Mouse (Mus musculus): ENCODE data around the gene Luzp1. TPM values are rescaled to one million over a fixed set of nuclear protein-coding genes. Genes with fewer than 3 reads are reported as not detected.

Luzp1 gene
- polyA plus RNA-seq, 1 experiment from 2014 or later: 83.8 TPM

DNA sequence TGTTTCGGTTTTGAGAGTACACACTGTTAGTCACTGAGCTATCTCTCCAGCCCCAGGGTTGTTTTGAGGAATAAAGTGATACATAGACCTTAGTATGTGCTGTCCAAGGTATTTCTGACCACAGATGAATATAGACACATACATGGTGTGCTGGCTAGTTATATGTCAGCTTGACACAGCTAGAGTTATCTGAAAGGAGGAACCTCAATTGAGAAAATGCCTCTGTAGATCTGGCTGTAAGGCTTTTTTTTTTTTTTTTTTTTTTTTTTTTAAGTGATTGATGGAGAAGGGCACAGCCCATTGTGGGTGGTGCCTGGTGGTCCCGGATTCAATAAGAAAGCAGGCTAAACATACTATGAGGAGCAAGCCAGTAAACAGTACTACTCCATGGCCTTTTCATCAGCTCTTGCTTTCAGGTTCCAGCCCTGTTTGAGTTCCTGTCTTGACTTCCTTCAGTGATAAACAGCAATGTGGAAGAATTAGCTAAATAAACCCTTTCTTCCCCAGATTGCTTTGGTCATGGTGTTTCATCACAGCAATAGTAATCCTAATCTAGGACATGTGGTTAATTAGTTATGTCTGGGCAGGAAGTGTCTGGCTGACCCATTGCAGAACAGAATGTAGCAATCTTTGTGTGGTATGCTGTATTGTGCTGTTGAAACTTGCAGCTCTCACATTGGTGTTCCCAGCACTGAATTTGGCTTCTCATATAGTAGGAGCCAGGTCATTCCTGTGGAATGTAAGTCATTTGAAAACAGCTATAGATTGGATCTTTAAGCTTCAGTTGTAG is 36.1 kb downstream of the Luzp1 start:
- Histone ChIP-seq H3K36me3 (no peaks in the 10 kb centered on the region), H3K9ac (no peak overlapping the region), H3K4me1 (replicated peaks) (peaks cover 9% of the 10 kb centered on the region), H3K27ac (ENCODE audit: poor library complexity, severe bottlenecking) (0 out of 2 replicates have a peak overlapping the region, but pooled peaks have one; percentile 29), H3K4me2 (no peak overlapping the region), H3K4me3 (no peak overlapping the region), H3K27me3 (replicated peaks) (no peaks in the 10 kb centered on the region), H3K9me3 (replicated peaks) (no peaks in the 10 kb centered on the region)
- ATAC-seq (ENCODE audit: insufficient number of reproducible peaks, low FRiP score): no peak
- 43% methylated on average over 2 of the region's 2 CpGs for WGBS

GRCm38 (mm10) chr4:136509857-136510256 is 40.3 kb downstream of the Luzp1 start:
- no peak overlapping the region for H3K27ac ChIP-seq (ENCODE audit: poor library complexity, severe bottlenecking)
- ATAC-seq (ENCODE audit: insufficient number of reproducible peaks, low FRiP score): no peak
- no peak overlapping the region for H3K9ac ChIP-seq
- H3K9me3 ChIP-seq (replicated peaks): no peaks in the 10 kb centered on the region
- H3K4me3 ChIP-seq: no peak overlapping the region
- 65% methylated on average over 1 of the region's 1 CpGs for WGBS
- H3K27me3 ChIP-seq (replicated peaks): no peaks in the 10 kb centered on the region
- H3K4me2 ChIP-seq: no peak overlapping the region
- H3K36me3 ChIP-seq: no peaks in the 10 kb centered on the region
- H3K4me1 ChIP-seq (replicated peaks): peaks cover 34% of the 10 kb centered on the region

DNA sequence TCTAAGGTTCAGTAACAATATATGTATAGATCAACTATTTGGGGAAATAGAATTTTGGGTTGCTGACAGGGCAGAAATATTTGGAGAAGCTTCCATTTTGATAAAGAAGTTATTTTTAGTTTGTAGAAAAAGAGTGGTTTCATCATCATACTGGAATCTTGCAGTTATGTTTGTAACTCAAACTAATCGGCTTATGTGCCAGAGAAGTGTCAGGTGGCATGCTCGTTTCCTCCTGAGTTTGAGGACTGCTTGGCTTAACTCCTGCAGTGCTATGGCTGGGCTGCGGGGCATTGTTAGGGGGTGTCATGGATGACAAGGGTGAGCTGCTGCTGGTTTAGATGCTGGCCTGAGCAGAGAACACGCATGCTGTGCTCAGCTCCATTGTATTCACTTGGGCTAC is 42.1 kb downstream of the Luzp1 start:
- Histone ChIP-seq H3K27me3 (replicated peaks) (no peaks in the 10 kb centered on the region), H3K4me3 (no peak overlapping the region), H3K9ac (no peak overlapping the region), H3K4me2 (no peak overlapping the region), H3K36me3 (no peaks in the 10 kb centered on the region), H3K27ac (ENCODE audit: poor library complexity, severe bottlenecking) (peak overlapping the region; percentile 51; the same call in 1 of the 2 replicates), H3K4me1 (replicated peaks) (peaks cover 38% of the 10 kb centered on the region), H3K9me3 (replicated peaks) (no peaks in the 10 kb centered on the region)
- ATAC-seq (ENCODE audit: insufficient number of reproducible peaks, low FRiP score): no peak
- 41% methylated on average over 4 of the region's 4 CpGs for WGBS

DNA sequence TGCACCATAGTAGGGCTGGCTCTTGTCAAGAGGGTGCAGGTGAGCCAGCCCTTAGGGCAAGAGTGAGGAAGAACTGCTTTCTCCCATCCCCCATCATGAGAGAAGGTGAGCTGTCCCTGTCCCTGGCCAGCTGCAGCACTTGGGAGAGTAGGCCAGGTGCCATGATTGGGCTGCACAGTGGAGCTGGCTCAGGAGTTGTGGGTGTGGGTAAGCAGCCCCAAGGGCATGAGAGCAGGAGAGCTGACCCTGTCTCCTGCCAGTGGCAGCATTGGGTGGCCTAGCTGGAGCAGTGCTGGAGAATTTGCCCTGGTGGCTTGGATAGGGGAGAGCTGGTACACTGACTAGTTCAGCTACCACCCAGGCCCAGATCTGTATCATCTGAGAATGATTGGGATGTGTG is 43.3 kb downstream of the Luzp1 start:
- no peak for ATAC-seq (ENCODE audit: insufficient number of reproducible peaks, low FRiP score)
- no peak overlapping the region for H3K4me3 ChIP-seq
- no peaks in the 10 kb centered on the region for H3K27me3 ChIP-seq (replicated peaks)
- no peaks in the 10 kb centered on the region for H3K36me3 ChIP-seq
- H3K9ac ChIP-seq: no peak overlapping the region
- no peak overlapping the region for H3K4me2 ChIP-seq
- no peak overlapping the region for H3K27ac ChIP-seq (ENCODE audit: poor library complexity, severe bottlenecking)
- no peaks in the 10 kb centered on the region for H3K9me3 ChIP-seq (replicated peaks)
- peaks cover 43% of the 10 kb centered on the region for H3K4me1 ChIP-seq (replicated peaks)

DNA sequence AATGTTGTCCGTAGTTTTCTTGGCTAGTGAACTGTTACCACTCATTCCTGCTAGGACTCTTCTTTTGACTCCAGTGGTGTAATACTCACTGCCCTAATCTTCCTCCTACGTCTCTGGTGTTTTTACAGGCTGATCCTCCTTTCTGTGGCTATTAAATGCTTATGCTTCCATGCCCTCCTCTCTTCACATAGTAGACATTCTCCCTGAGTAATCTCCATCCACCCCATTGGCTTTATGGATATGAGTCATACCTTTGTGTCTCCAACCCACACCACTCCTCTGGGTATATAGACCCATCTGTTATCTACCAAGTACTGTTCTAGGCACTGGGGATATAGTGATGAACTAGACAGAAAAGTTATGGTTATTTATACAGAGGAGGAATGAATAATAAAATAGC is 48.6 kb downstream of the Luzp1 start:
- WGBS: 72% methylated on average over 2 of the region's 2 CpGs
- H3K27ac ChIP-seq (ENCODE audit: poor library complexity, severe bottlenecking): no peak overlapping the region
- no peak for ATAC-seq (ENCODE audit: insufficient number of reproducible peaks, low FRiP score)
- peaks cover 11% of the 10 kb centered on the region for H3K36me3 ChIP-seq
- no peak overlapping the region for H3K9ac ChIP-seq
- H3K4me1 ChIP-seq (replicated peaks): peaks cover 25% of the 10 kb centered on the region
- no peaks in the 10 kb centered on the region for H3K9me3 ChIP-seq (replicated peaks)
- no peak overlapping the region for H3K4me2 ChIP-seq
- no peaks in the 10 kb centered on the region for H3K27me3 ChIP-seq (replicated peaks)
- no peak overlapping the region for H3K4me3 ChIP-seq

DNA sequence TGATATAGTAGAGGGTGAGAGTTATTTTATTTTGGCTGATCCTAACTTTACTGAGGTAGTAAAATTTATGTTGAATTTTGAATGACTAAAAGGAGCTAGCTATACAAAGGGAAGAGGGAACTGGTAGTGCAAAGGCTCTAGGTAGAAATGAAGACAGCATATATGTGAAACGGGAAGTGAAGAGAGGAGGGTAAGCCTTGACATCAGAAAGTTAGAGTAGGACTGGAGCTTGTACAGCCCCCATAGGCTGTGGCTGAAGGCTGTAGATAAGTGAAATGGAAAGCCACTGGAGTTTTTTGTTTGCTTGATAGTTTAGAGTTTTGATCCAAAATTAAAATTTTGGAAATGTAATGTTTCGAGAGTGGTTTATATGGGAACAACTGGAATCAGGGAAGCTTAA is 49.0 kb downstream of the Luzp1 start:
- 86% methylated on average over 2 of the region's 2 CpGs for WGBS
- H3K9ac ChIP-seq: no peak overlapping the region
- no peak overlapping the region for H3K4me3 ChIP-seq
- no peak overlapping the region for H3K4me2 ChIP-seq
- no peak overlapping the region for H3K27ac ChIP-seq (ENCODE audit: poor library complexity, severe bottlenecking)
- H3K36me3 ChIP-seq: peaks cover 13% of the 10 kb centered on the region
- no peaks in the 10 kb centered on the region for H3K27me3 ChIP-seq (replicated peaks)
- no peaks in the 10 kb centered on the region for H3K9me3 ChIP-seq (replicated peaks)
- ATAC-seq (ENCODE audit: insufficient number of reproducible peaks, low FRiP score): no peak
- peaks cover 21% of the 10 kb centered on the region for H3K4me1 ChIP-seq (replicated peaks)

DNA sequence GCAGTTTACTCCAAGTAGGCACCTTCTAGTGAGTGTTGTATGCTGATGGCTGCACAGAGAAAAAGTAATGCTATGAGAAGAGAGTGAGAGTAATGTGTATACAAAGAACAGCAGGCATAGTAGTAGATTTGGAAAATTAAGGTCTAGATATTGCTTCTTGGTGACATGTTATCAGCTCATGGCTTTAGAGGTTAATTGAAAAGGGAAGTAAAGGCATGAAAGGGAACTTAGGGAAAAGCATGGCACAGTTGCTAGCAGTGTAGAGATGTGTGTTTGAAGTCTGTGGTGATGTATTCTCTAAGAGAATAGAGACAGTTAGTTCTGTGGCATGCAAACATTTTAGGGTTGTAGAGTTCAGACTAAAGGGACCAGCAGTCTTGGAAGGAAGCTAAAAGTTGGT is 50.3 kb downstream of the Luzp1 start:
- H3K4me3 ChIP-seq: no peak overlapping the region
- peaks cover 18% of the 10 kb centered on the region for H3K4me1 ChIP-seq (replicated peaks)
- no peak for ATAC-seq (ENCODE audit: insufficient number of reproducible peaks, low FRiP score)
- H3K9ac ChIP-seq: no peak overlapping the region
- no peaks in the 10 kb centered on the region for H3K9me3 ChIP-seq (replicated peaks)
- no peaks in the 10 kb centered on the region for H3K27me3 ChIP-seq (replicated peaks)
- no peak overlapping the region for H3K4me2 ChIP-seq
- peaks cover 18% of the 10 kb centered on the region for H3K36me3 ChIP-seq
- H3K27ac ChIP-seq (ENCODE audit: poor library complexity, severe bottlenecking): no peak overlapping the region

DNA sequence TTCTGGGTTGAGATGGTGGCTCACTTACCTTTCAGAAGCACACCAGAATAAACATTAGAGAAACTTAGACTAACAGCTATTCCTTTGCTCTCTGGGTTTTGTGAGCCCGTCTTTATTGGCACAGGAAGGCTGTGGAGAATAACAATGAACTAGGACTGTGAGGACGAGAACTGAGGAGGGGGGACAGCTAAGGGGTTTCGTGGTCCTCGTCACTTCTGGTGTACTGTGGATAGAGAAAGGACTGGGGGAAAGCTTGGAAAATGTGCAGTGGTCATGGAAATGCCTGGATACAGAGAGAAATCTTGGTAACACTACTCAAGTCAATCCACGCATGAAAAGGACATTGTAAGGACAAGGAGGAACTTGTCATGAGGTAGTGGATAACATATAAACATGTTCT is 52.3 kb downstream of the Luzp1 start:
- Histone ChIP-seq H3K27me3 (replicated peaks) (no peaks in the 10 kb centered on the region), H3K27ac (ENCODE audit: poor library complexity, severe bottlenecking) (no peak overlapping the region), H3K4me3 (no peak overlapping the region), H3K9ac (no peak overlapping the region), H3K4me1 (replicated peaks) (0 out of 2 replicates have a peak, but pooled peaks cover 4% of the 10 kb centered on the region), H3K9me3 (replicated peaks) (no peaks in the 10 kb centered on the region), H3K36me3 (peaks cover 18% of the 10 kb centered on the region), H3K4me2 (no peak overlapping the region)
- no peak for ATAC-seq (ENCODE audit: insufficient number of reproducible peaks, low FRiP score)
- 77% methylated on average over 5 of the region's 5 CpGs for WGBS

DNA sequence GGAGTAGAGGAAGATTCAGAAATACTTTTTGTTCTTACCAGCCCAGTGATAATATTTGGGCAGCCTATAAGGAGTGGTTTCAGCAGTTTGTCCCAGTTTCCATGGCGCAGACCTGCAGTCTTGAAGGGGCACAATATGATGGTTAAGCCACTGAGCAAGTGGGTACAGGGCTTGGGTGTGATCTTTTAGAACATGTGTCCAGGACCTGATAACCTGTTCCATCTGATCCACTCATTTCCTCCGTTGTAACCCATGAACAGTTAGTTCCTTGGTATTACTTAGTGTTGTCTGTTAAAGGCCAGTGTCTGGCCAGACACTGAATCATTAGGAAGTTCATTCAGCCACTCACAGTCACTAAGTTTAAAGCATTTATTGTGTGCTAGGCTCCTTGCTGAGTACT is 54.7 kb downstream of the Luzp1 start:
- 79% methylated on average over 2 of the region's 2 CpGs for WGBS

DNA sequence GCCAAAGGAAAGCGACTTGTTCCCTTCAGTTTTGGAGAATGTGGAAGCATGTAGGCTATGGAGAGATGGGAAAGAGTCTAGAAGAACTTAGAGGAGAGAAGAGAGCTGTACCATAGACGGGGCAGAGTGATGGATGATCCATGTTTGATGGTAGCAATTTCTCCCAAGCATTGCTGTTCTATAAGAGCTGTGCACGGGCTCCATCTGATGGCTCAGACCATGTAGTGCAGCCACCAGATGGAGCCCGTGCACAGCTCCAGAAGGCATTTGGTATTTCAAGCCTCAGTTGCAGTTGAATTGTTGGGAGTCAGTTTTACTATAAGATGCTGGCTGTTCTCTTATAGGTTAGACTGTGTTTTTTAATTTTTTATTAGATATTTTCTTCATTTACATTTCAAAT is 56.9 kb downstream of the Luzp1 start:
- no peak overlapping the region for H3K9ac ChIP-seq
- peaks cover 22% of the 10 kb centered on the region for H3K36me3 ChIP-seq
- WGBS: 18% methylated on average over 4 of the region's 4 CpGs
- H3K4me3 ChIP-seq: no peak overlapping the region
- no peak overlapping the region for H3K4me2 ChIP-seq
- ATAC-seq (ENCODE audit: insufficient number of reproducible peaks, low FRiP score): no peak
- H3K27me3 ChIP-seq (replicated peaks): no peaks in the 10 kb centered on the region
- H3K9me3 ChIP-seq (replicated peaks): no peaks in the 10 kb centered on the region
- H3K4me1 ChIP-seq (replicated peaks): no peaks in the 10 kb centered on the region
- H3K27ac ChIP-seq (ENCODE audit: poor library complexity, severe bottlenecking): no peak overlapping the region

More for the DNA sequence above, 54.7 kb downstream of the Luzp1 start:
- Histone ChIP-seq H3K36me3 (peaks cover 18% of the 10 kb centered on the region), H3K4me1 (replicated peaks) (no peaks in the 10 kb centered on the region), H3K4me2 (no peak overlapping the region), H3K4me3 (no peak overlapping the region), H3K27me3 (replicated peaks) (no peaks in the 10 kb centered on the region), H3K27ac (ENCODE audit: poor library complexity, severe bottlenecking) (no peak overlapping the region), H3K9me3 (replicated peaks) (no peaks in the 10 kb centered on the region), H3K9ac (no peak overlapping the region)
- ATAC-seq (ENCODE audit: insufficient number of reproducible peaks, low FRiP score): no peak

DNA sequence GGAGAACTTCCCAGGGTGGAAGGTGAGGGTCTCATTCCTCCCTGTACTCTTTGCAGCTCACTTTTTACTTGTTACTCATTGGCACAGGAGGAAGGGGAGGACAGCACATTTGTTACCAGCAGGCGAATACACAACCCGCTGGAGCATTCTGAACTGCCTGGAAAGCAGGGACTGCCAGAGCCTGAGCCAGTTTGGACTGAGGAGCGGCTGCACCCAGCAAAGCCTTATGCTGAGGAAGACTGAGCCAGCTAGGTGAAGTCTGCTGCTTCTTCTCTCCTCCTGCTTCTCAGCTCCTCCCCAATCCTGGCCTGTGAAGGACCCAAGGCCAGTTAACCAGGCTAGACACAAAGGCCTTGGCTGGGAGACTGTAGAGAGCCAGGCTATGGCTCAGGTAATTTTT is 75.6 kb downstream of the Luzp1 start:
- 89% methylated on average over 3 of the region's 3 CpGs for WGBS
- no peak overlapping the region for H3K4me3 ChIP-seq
- H3K9me3 ChIP-seq (replicated peaks): no peaks in the 10 kb centered on the region
- H3K9ac ChIP-seq: no peak overlapping the region
- peaks cover 49% of the 10 kb centered on the region for H3K4me1 ChIP-seq (replicated peaks)
- ATAC-seq (ENCODE audit: insufficient number of reproducible peaks, low FRiP score): no peak
- no peak overlapping the region for H3K27ac ChIP-seq (ENCODE audit: poor library complexity, severe bottlenecking)
- H3K27me3 ChIP-seq (replicated peaks): no peaks in the 10 kb centered on the region
- H3K4me2 ChIP-seq: no peak overlapping the region
- peaks cover 84% of the 10 kb centered on the region for H3K36me3 ChIP-seq
